Mouse (Mus musculus): ENCODE results near the gene Dclk3. TPM values are rescaled to one million over a fixed set of nuclear protein-coding genes. Genes with fewer than 3 reads are reported as not detected.

Dclk3 gene
- total RNA-seq (2014; rRNA removed) (10.5 and 10.7 TPM in 2 replicates), polyA plus RNA-seq (2015; fragmentation: Nextera tagmentation; extraction: Ambion mirVana) (6.5 and 7.4 TPM in 2 replicates)

- Histone ChIP-seq H3K4me1 (ENCODE audit: insufficient read depth, low read length) (no peaks in the 10 kb centered on the region), H3K36me3 (ENCODE audit: insufficient read depth, low read length) (no peaks in the 10 kb centered on the region), H3K4me3 (ENCODE audit: low read depth, low read length) (peak within 1 kb of the TSS; percentile 56), H3K27me3 (ENCODE audit: insufficient read depth, low read length) (peaks cover 3% of the 10 kb centered on the region; the same call in 1 of the 2 replicates), H3K4me2 (ENCODE audit: low read depth, low read length, poor library complexity, severe bottlenecking) (peak within 1 kb of the TSS; percentile 57), H3K9ac (replicated peaks; ENCODE audit: low read length, poor library complexity, severe bottlenecking) (peak within 1 kb of the TSS; percentile 69), H3K27ac (ENCODE audit: low read depth, low read length) (0 out of 2 replicates have a peak within 1 kb of the TSS, but pooled peaks have one; percentile 18), H3K9me3 (ENCODE audit: low read length) (no peaks in the 10 kb centered on the region)
- DNase-seq (ENCODE audit: low spot score) (no peak), ATAC-seq (ENCODE audit: low FRiP score) (no peak; the same call in 1 of the 2 replicates)
- 2% methylated on average over 37 of the region's 57 CpGs for WGBS
- TF ChIP-seq CTCF (IDR thresholded peaks at IDR 0.05) = peak; percentile 30; the same call in 1 of the 2 replicates
Observed at GRCm38 (mm10) chr9:111438904-111439835, at the start of gene Dclk3. TSS of gene Dclk3 (plus strand) at chr9:111439081.

- WGBS = 74% methylated on average over 9 of the region's 9 CpGs
- DNase-seq (ENCODE audit: low spot score) = peak; percentile 66
Observed at GRCm38 (mm10) chr9:111390016-111390415, 48.9 kb upstream of the Dclk3 start.

GRCm38 (mm10) chr9:111391036-111391435 lies 47.8 kb upstream of the Dclk3 start:
- ATAC-seq (ENCODE audit: low FRiP score) (no peak), DNase-seq (ENCODE audit: low spot score) (no peak)
- 84% methylated on average over 8 of the region's 8 CpGs for WGBS
- Histone ChIP-seq H3K36me3 (ENCODE audit: insufficient read depth, low read length) (peaks cover 32% of the 10 kb centered on the region), H3K4me1 (ENCODE audit: insufficient read depth, low read length) (no peaks in the 10 kb centered on the region), H3K9me3 (ENCODE audit: low read length) (no peaks in the 10 kb centered on the region), H3K27me3 (ENCODE audit: insufficient read depth, low read length) (no peaks in the 10 kb centered on the region), H3K27ac (ENCODE audit: low read depth, low read length) (no peak overlapping the region), H3K4me3 (ENCODE audit: low read depth, low read length) (no peak overlapping the region), H3K9ac (replicated peaks; ENCODE audit: low read length, poor library complexity, severe bottlenecking) (no peak overlapping the region), H3K4me2 (ENCODE audit: low read depth, low read length, poor library complexity, severe bottlenecking) (no peak overlapping the region)
- TF ChIP-seq CTCF (IDR thresholded peaks at IDR 0.05) = no peak

More at GRCm38 (mm10) chr9:111390016-111390415, 48.9 kb upstream of the Dclk3 start:
- no peak for TF ChIP-seq CTCF (IDR thresholded peaks at IDR 0.05)
- Histone ChIP-seq H3K9ac (replicated peaks; ENCODE audit: low read length, poor library complexity, severe bottlenecking) (no peak overlapping the region), H3K4me2 (ENCODE audit: low read depth, low read length, poor library complexity, severe bottlenecking) (no peak overlapping the region), H3K27ac (ENCODE audit: low read depth, low read length) (no peak overlapping the region), H3K9me3 (ENCODE audit: low read length) (no peaks in the 10 kb centered on the region), H3K4me3 (ENCODE audit: low read depth, low read length) (no peak overlapping the region), H3K4me1 (ENCODE audit: insufficient read depth, low read length) (no peaks in the 10 kb centered on the region), H3K27me3 (ENCODE audit: insufficient read depth, low read length) (no peaks in the 10 kb centered on the region), H3K36me3 (ENCODE audit: insufficient read depth, low read length) (peaks cover 30% of the 10 kb centered on the region)
- ATAC-seq (ENCODE audit: low FRiP score) = no peak

GRCm38 (mm10) chr9:111391926-111392442 lies 46.9 kb upstream of the Dclk3 start:
- 93% methylated on average over 18 of the region's 18 CpGs for WGBS
- H3K27me3 ChIP-seq (ENCODE audit: insufficient read depth, low read length) = no peaks in the 10 kb centered on the region
- H3K4me3 ChIP-seq (ENCODE audit: low read depth, low read length) = no peak overlapping the region
- H3K27ac ChIP-seq (ENCODE audit: low read depth, low read length) = no peak overlapping the region
- H3K36me3 ChIP-seq (ENCODE audit: insufficient read depth, low read length) = peaks cover 40% of the 10 kb centered on the region
- no peaks in the 10 kb centered on the region for H3K9me3 ChIP-seq (ENCODE audit: low read length)
- ATAC-seq (ENCODE audit: low FRiP score) = no peak
- no peak overlapping the region for H3K9ac ChIP-seq (replicated peaks; ENCODE audit: low read length, poor library complexity, severe bottlenecking)
- TF ChIP-seq CTCF (IDR thresholded peaks at IDR 0.05) = no peak
- H3K4me2 ChIP-seq (ENCODE audit: low read depth, low read length, poor library complexity, severe bottlenecking) = no peak overlapping the region
- H3K4me1 ChIP-seq (ENCODE audit: insufficient read depth, low read length) = no peaks in the 10 kb centered on the region
- no peak for DNase-seq (ENCODE audit: low spot score)

GRCm38 (mm10) chr9:111395265-111395664 lies 43.6 kb upstream of the Dclk3 start:
- Histone ChIP-seq H3K36me3 (ENCODE audit: insufficient read depth, low read length) (peaks cover 33% of the 10 kb centered on the region), H3K27me3 (ENCODE audit: insufficient read depth, low read length) (no peaks in the 10 kb centered on the region), H3K4me3 (ENCODE audit: low read depth, low read length) (no peak overlapping the region), H3K9me3 (ENCODE audit: low read length) (no peaks in the 10 kb centered on the region), H3K4me1 (ENCODE audit: insufficient read depth, low read length) (no peaks in the 10 kb centered on the region), H3K9ac (replicated peaks; ENCODE audit: low read length, poor library complexity, severe bottlenecking) (no peak overlapping the region), H3K27ac (ENCODE audit: low read depth, low read length) (no peak overlapping the region), H3K4me2 (ENCODE audit: low read depth, low read length, poor library complexity, severe bottlenecking) (no peak overlapping the region)
- no peak for TF ChIP-seq CTCF (IDR thresholded peaks at IDR 0.05)
- DNase-seq (ENCODE audit: low spot score) = no peak
- ATAC-seq (ENCODE audit: low FRiP score) = no peak
- 69% methylated on average over 5 of the region's 5 CpGs for WGBS

GRCm38 (mm10) chr9:111398059-111398458 lies 40.8 kb upstream of the Dclk3 start:
- no peak overlapping the region for H3K4me3 ChIP-seq (ENCODE audit: low read depth, low read length)
- WGBS = 81% methylated on average over 2 of the region's 2 CpGs
- ATAC-seq (ENCODE audit: low FRiP score) = no peak
- no peak overlapping the region for H3K27ac ChIP-seq (ENCODE audit: low read depth, low read length)
- no peaks in the 10 kb centered on the region for H3K27me3 ChIP-seq (ENCODE audit: insufficient read depth, low read length)
- H3K4me2 ChIP-seq (ENCODE audit: low read depth, low read length, poor library complexity, severe bottlenecking) = no peak overlapping the region
- no peak for DNase-seq (ENCODE audit: low spot score)
- peaks cover 21% of the 10 kb centered on the region for H3K36me3 ChIP-seq (ENCODE audit: insufficient read depth, low read length)
- no peak overlapping the region for H3K9ac ChIP-seq (replicated peaks; ENCODE audit: low read length, poor library complexity, severe bottlenecking)
- H3K9me3 ChIP-seq (ENCODE audit: low read length) = no peaks in the 10 kb centered on the region
- no peak for TF ChIP-seq CTCF (IDR thresholded peaks at IDR 0.05)
- no peaks in the 10 kb centered on the region for H3K4me1 ChIP-seq (ENCODE audit: insufficient read depth, low read length)

Measured in midbrain, postnatal 0 days (tissue).